Mouse (Mus musculus) CD4-positive, CD25-positive, alpha-beta regulatory T cell, adult 4 months (primary cell): Measurements from ENCODE around the gene Tll2. TPM values are rescaled to one million over a fixed set of nuclear protein-coding genes. Genes with fewer than 3 reads are reported as not detected.
A peak's percentile ranks its signal among the peaks of the same experiment; 100 is the strongest.

Experiments used
- ATAC-seq: one replicate; pipeline ENCODE4 v1.8.0; 2017
- polyA plus RNA-seq, 2 experiments: library from polyadenylated mRNA; unstranded; fragments of 100-300 nt; shearing (Covaris generic); gene quantifications; one replicate each; pipeline ENCODE4 v1.2.1; 2017

The Tll2 gene
- not detected for polyA plus RNA-seq

- ATAC-seq = peak; percentile 66
Measured at GRCm38 (mm10) chr19:41206811-41207344, at the start of gene Tll2. Gene Tll2 (minus strand): TSS chr19:41206835.

GRCm38 (mm10) chr19:41254584-41254983 lies 47.9 kb upstream of the Tll2 start:
- no peak for ATAC-seq

DNA sequence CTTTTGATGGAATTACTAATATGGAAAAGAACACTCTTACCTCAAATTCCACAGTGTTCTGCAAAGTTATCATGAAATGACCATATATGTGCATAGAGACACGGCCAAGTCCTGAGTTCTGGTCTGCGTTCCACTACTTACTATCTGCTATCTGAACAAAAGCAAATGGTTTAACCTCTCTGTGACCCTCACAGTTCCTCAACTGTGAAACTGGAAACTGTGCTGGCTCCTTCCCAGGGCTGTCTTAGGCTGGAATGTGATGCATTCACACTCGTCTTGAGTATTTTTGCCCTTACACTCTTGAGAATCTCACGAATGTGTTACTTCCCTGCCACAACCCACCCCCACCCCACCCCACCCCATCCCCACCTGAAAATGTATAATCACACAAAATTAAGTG lies 42.3 kb upstream of the Tll2 start:
- no peak for ATAC-seq

DNA sequence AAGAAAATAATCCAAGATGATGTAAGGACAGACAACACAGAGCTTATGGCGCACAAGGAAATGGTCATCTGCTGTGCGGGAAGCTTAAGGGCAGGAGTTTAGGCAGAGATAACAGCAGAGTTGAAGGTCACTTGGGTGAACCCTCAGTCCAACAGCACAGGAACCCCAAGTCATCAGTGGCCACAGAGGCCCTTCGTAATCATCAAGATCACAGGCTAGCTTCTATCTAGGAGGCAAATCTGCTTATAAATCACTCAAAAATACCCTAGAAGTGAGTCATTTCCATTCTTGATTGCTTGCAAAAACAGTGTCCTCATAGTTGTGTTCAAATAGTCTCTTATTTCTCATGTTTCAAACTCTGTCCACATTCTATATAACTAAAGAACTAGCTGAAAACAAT lies 41.6 kb upstream of the Tll2 start:
- no peak for ATAC-seq

GRCm38 (mm10) chr19:41246271-41246670 lies 39.6 kb upstream of the Tll2 start:
- no peak for ATAC-seq

DNA sequence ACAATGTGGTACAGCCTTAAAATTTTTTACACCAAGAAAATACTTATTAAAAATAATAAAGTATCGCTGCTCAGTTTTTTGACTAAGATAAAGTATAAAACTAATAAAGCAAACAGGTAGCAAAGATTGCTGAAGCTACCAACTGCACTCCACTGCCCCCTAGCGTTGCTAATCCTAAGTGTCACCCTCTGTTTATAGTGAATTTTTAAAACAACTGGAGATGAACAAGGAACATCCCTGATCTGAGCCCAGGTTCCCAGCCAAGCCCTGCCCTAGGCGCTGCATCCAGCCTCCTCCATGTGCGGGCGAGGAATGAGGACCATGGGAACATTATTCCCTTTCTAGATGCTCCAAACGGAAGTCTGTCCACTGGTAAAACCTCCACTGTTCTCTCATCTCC lies 37.9 kb upstream of the Tll2 start:
- ATAC-seq = no peak

- no peak for ATAC-seq
Measured at GRCm38 (mm10) chr19:41241997-41242396, 35.4 kb upstream of the Tll2 start.

- no peak for ATAC-seq
Measured at GRCm38 (mm10) chr19:41233698-41234097, 27.1 kb upstream of the Tll2 start.

DNA sequence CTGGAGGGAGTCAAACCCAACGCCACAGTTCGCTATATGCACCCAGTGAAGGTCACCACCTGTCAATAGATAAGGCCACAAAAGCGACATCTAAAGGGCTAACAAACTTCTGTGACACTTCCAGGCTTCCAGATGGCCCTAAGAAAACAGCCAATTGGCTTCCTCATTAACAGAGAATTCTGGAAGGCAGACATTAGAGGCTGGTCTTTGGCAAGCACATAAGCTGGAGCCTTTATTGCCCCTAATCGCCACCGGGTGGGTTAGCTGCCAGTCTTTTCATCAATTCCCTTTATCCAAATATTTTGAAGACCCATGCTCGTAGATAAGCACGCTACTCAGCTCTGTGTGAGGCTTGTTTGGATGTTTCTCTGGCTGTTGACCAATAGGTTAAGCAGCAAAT lies 1.7 kb upstream of the Tll2 start:
- no peak for ATAC-seq

GRCm38 (mm10) chr19:41206041-41206810 lies 409 bp downstream of the Tll2 start:
- ATAC-seq = no peak

DNA sequence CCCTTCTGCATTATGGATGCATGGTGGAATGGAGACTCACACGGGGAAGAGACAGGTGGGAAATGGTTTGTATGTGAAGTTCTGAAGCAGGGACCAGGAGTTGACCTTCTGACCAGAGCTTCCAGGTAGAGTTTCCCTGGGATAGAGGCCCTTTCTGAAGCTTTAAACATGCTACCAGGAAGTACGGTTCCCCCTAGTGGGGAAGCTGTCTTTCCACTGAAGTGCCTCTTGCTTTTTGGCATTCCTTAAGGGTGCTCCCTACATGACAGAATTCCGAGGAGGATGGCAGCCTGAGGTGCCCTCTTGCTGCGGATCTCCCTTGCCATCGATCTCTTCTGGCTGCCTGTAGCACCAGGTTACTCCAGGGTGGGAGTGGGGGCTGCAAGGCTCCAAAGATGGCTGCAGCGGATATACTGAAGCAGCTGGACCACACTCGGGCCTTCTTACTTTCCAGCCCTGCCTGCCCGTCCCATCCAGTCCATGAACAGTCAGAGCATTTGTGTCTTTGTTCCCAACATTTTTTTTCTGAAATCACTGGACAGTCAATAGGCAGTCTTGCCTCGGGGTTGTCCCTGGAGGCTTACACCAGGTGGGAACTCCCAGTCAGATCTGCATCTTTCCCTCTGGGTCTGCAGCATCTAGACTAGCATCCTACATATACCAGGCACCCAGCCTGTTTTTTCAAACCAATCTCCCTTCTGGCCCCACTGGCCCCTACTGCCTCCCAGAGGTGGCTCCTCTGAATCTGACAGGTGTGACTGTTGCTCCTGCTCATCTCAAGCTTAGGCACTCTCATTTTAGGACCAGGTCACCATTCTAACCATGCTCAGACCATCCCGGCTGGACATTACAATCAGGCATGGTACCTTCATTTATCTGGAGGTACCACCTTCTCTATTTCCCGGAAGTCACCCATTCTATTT lies 2.2 kb downstream of the Tll2 start:
- no peak for ATAC-seq

- no peak for ATAC-seq
Measured at GRCm38 (mm10) chr19:41197606-41198005, 9.0 kb downstream of the Tll2 start.

- ATAC-seq = no peak
Measured at GRCm38 (mm10) chr19:41193379-41193778, 13.3 kb downstream of the Tll2 start.

GRCm38 (mm10) chr19:41192953-41193352 lies 13.7 kb downstream of the Tll2 start:
- no peak for ATAC-seq

GRCm38 (mm10) chr19:41191724-41192123 lies 14.9 kb downstream of the Tll2 start:
- ATAC-seq = no peak

GRCm38 (mm10) chr19:41190876-41191434 lies 15.7 kb downstream of the Tll2 start:
- no peak for ATAC-seq

- ATAC-seq = no peak
Measured at GRCm38 (mm10) chr19:41177331-41177730, 29.3 kb downstream of the Tll2 start.

GRCm38 (mm10) chr19:41176881-41177280 lies 29.8 kb downstream of the Tll2 start:
- ATAC-seq = no peak

DNA sequence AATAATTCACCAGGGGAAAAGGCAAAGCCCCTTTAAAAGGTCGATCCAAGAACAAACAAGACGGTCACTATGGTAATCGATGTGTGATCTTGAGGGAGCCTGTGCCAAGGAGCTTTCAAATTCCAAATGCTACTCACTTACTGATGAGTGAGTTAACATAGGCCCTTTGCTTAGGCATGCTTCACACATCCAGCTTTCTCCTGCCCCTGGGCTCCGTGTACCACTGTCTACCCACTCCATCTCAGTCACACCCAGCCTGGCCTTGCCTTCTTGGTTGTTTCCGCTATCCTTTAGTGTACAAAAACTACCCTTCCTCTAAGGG lies 40.8 kb downstream of the Tll2 start:
- ATAC-seq = no peak

DNA sequence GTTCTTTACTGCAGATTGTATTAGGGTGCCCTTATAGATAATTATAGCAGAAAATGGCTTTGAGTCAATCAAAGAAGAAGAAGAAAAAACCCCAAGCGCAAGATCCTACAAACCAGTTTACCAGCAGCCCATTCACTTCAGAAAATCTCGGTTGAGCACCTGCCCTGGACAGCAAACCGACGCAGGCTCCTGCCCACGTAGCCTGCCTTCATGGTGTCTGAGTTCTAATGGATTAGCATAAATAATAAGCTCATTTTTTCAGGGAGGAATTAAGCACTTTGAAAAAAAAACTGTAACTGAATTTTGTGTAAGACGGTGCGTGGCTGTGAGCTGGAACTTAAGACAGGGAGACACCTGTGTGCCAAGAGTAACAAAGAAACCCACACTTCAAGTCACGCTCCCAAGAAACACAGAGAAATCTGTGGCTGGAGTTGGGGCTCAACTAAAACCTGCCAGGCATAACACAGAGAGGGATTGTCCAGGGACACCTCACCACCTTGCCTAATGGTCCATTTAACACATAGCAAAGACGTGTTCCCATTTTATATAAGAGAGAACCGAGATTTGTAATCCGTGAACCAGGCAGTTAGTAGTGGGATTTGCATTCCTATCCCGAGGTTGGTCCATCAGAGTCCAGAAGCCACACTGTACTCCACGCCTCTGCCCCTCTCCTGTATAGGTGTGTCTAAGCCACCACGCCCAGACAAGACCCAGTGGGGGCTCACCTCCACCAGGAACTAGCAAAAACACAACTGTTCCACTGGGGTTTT lies 41.3 kb downstream of the Tll2 start:
- ATAC-seq = no peak

- no peak for ATAC-seq
Measured at GRCm38 (mm10) chr19:41164447-41165095, 42.1 kb downstream of the Tll2 start.

DNA sequence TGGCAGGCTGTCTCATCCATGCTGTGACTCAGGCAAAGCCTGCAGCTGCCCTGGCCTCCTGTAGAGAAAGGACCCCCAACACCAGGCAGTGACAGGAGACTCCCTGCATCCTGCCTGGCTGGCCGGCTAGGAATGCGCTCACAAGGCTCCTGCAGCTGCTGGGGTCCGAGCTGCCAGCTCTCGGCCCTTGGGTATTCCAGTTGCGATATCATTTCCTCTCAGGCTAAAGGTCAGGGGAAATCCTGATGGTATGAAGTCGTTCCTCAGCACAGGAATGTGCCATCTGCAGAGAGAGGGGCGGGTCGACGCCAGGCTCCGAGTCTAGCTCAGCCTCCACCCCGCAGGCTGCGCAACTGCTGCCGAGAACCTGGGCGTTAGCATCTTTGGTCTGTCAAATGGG lies 46.2 kb downstream of the Tll2 start:
- ATAC-seq = no peak
